Mouse (Mus musculus): ENCODE data around the gene Hpn. TPM values are rescaled to one million over a fixed set of nuclear protein-coding genes. Genes with fewer than 3 reads are reported as not detected.

Gene Hpn
- total and polyA plus RNA-seq, 3 experiments = 0.87 TPM; not detected in 2

GRCm38 (mm10) chr7:31082106-31082505, 33.0 kb downstream of the Hpn start:
- DNase-seq (ENCODE audit: low spot score) = no peak
- Histone ChIP-seq H3K4me3 (ENCODE audit: low read depth, low read length) (no peak overlapping the region), H3K9me3 (replicated peaks) (peaks cover 19% of the 10 kb centered on the region), H3K27me3 (ENCODE audit: insufficient read depth, low read length) (no peaks in the 10 kb centered on the region; the same call in 1 of the 2 replicates), H3K36me3 (replicated peaks) (no peaks in the 10 kb centered on the region), H3K4me1 (ENCODE audit: insufficient read depth, low read depth, low read length) (no peaks in the 10 kb centered on the region)
- no peak for TF ChIP-seq CTCF (IDR thresholded peaks at IDR 0.05; ENCODE audit: low read depth, low read length)
- no peak for ATAC-seq (ENCODE audit: extremely low read depth, insufficient number of reproducible peaks, low FRiP score, poor library complexity, severe bottlenecking)

- DNase-seq (ENCODE audit: low spot score) = no peak
- no peak for TF ChIP-seq GATA2 (IDR thresholded peaks at IDR 0.05; ENCODE audit: borderline replicate concordance, low read depth, low read length)
- TF ChIP-seq CTCF (IDR thresholded peaks at IDR 0.05; ENCODE audit: low read depth, low read length) = no peak
- TF ChIP-seq TAL1 (conservative IDR thresholded peaks at IDR 0.05; ENCODE audit: low read depth, low read length) = no peak
- TF ChIP-seq GATA1 (IDR thresholded peaks at IDR 0.05; ENCODE audit: borderline replicate concordance, low read length) = no peak
- TF ChIP-seq POLR2AphosphoS5 (IDR thresholded peaks at IDR 0.05; ENCODE audit: insufficient replicate concordance, low read depth, low read length) = no peak
- peaks cover 17% of the 10 kb centered on the region for H3K9me3 ChIP-seq (replicated peaks)
- no peaks in the 10 kb centered on the region for H3K4me1 ChIP-seq (ENCODE audit: insufficient read depth, low read depth, low read length)
- H3K27me3 ChIP-seq (ENCODE audit: insufficient read depth, low read length) = no peaks in the 10 kb centered on the region; the same call in 1 of the 2 replicates
- H3K4me3 ChIP-seq (ENCODE audit: low read depth, low read length) = no peak overlapping the region
- no peak for ATAC-seq (ENCODE audit: extremely low read depth, insufficient number of reproducible peaks, low FRiP score, poor library complexity, severe bottlenecking)
- no peaks in the 10 kb centered on the region for H3K36me3 ChIP-seq (replicated peaks)
These were observed 34.0 kb downstream of the Hpn start for GRCm38 (mm10) chr7:31081106-31081505.

- ATAC-seq (ENCODE audit: extremely low read depth, insufficient number of reproducible peaks, low FRiP score, poor library complexity, severe bottlenecking) = no peak
- Histone ChIP-seq H3K27me3 (ENCODE audit: insufficient read depth, low read length) (no peaks in the 10 kb centered on the region; the same call in 1 of the 2 replicates), H3K4me3 (ENCODE audit: low read depth, low read length) (no peak overlapping the region), H3K9me3 (replicated peaks) (peaks cover 18% of the 10 kb centered on the region), H3K36me3 (replicated peaks) (no peaks in the 10 kb centered on the region), H3K4me1 (ENCODE audit: insufficient read depth, low read depth, low read length) (no peaks in the 10 kb centered on the region)
- DNase-seq (ENCODE audit: low spot score) = no peak
- no peak for TF ChIP-seq GATA2 (IDR thresholded peaks at IDR 0.05; ENCODE audit: borderline replicate concordance, low read depth, low read length)
- no peak for TF ChIP-seq POLR2AphosphoS5 (IDR thresholded peaks at IDR 0.05; ENCODE audit: insufficient replicate concordance, low read depth, low read length)
- no peak for TF ChIP-seq CTCF (IDR thresholded peaks at IDR 0.05; ENCODE audit: low read depth, low read length)
- no peak for TF ChIP-seq TAL1 (conservative IDR thresholded peaks at IDR 0.05; ENCODE audit: low read depth, low read length)
- TF ChIP-seq GATA1 (IDR thresholded peaks at IDR 0.05; ENCODE audit: borderline replicate concordance, low read length) = no peak
These were observed 34.5 kb downstream of the Hpn start for GRCm38 (mm10) chr7:31080611-31081010.

- Histone ChIP-seq H3K4me3 (ENCODE audit: low read depth, low read length) (no peak overlapping the region), H3K36me3 (replicated peaks) (no peaks in the 10 kb centered on the region), H3K27me3 (ENCODE audit: insufficient read depth, low read length) (no peaks in the 10 kb centered on the region; the same call in 1 of the 2 replicates), H3K9me3 (replicated peaks) (peaks cover 19% of the 10 kb centered on the region), H3K4me1 (ENCODE audit: insufficient read depth, low read depth, low read length) (no peaks in the 10 kb centered on the region)
- TF ChIP-seq CTCF (IDR thresholded peaks at IDR 0.05; ENCODE audit: low read depth, low read length) = no peak
- TF ChIP-seq POLR2AphosphoS5 (IDR thresholded peaks at IDR 0.05; ENCODE audit: insufficient replicate concordance, low read depth, low read length) = no peak
- TF ChIP-seq GATA2 (IDR thresholded peaks at IDR 0.05; ENCODE audit: borderline replicate concordance, low read depth, low read length) = no peak
- no peak for TF ChIP-seq TAL1 (conservative IDR thresholded peaks at IDR 0.05; ENCODE audit: low read depth, low read length)
- no peak for ATAC-seq (ENCODE audit: extremely low read depth, insufficient number of reproducible peaks, low FRiP score, poor library complexity, severe bottlenecking)
- no peak for DNase-seq (ENCODE audit: low spot score)
These were observed 35.4 kb downstream of the Hpn start for GRCm38 (mm10) chr7:31079670-31080069.

- no peak for DNase-seq (ENCODE audit: low spot score)
- H3K27me3 ChIP-seq (ENCODE audit: insufficient read depth, low read length) = no peaks in the 10 kb centered on the region; the same call in 1 of the 2 replicates
- peaks cover 14% of the 10 kb centered on the region for H3K9me3 ChIP-seq (replicated peaks)
- TF ChIP-seq CTCF (IDR thresholded peaks at IDR 0.05; ENCODE audit: low read depth, low read length) (no peak), POLR2AphosphoS5 (IDR thresholded peaks at IDR 0.05; ENCODE audit: insufficient replicate concordance, low read depth, low read length) (no peak), GATA2 (IDR thresholded peaks at IDR 0.05; ENCODE audit: borderline replicate concordance, low read depth, low read length) (no peak), TAL1 (conservative IDR thresholded peaks at IDR 0.05; ENCODE audit: low read depth, low read length) (no peak), GATA1 (IDR thresholded peaks at IDR 0.05; ENCODE audit: borderline replicate concordance, low read length) (no peak)
- ATAC-seq (ENCODE audit: extremely low read depth, insufficient number of reproducible peaks, low FRiP score, poor library complexity, severe bottlenecking) = no peak
- no peak overlapping the region for H3K4me3 ChIP-seq (ENCODE audit: low read depth, low read length)
- no peaks in the 10 kb centered on the region for H3K36me3 ChIP-seq (replicated peaks)
- no peaks in the 10 kb centered on the region for H3K4me1 ChIP-seq (ENCODE audit: insufficient read depth, low read depth, low read length)
These were observed 37.1 kb downstream of the Hpn start for GRCm38 (mm10) chr7:31077885-31078445.

- DNase-seq (ENCODE audit: low spot score) (no peak), ATAC-seq (ENCODE audit: extremely low read depth, insufficient number of reproducible peaks, low FRiP score, poor library complexity, severe bottlenecking) (no peak)
- Histone ChIP-seq H3K36me3 (replicated peaks) (no peaks in the 10 kb centered on the region), H3K9me3 (replicated peaks) (peaks cover 14% of the 10 kb centered on the region), H3K4me1 (ENCODE audit: insufficient read depth, low read depth, low read length) (no peaks in the 10 kb centered on the region), H3K4me3 (ENCODE audit: low read depth, low read length) (no peak overlapping the region), H3K27me3 (ENCODE audit: insufficient read depth, low read length) (no peaks in the 10 kb centered on the region)
- no peak for TF ChIP-seq TAL1 (conservative IDR thresholded peaks at IDR 0.05; ENCODE audit: low read depth, low read length)
- no peak for TF ChIP-seq CTCF (IDR thresholded peaks at IDR 0.05; ENCODE audit: low read depth, low read length)
- TF ChIP-seq POLR2AphosphoS5 (IDR thresholded peaks at IDR 0.05; ENCODE audit: insufficient replicate concordance, low read depth, low read length) = no peak
- no peak for TF ChIP-seq GATA1 (IDR thresholded peaks at IDR 0.05; ENCODE audit: borderline replicate concordance, low read length)
- TF ChIP-seq GATA2 (IDR thresholded peaks at IDR 0.05; ENCODE audit: borderline replicate concordance, low read depth, low read length) = no peak
These were observed 37.6 kb downstream of the Hpn start for GRCm38 (mm10) chr7:31077470-31077869.

Data from G1E (cell line).